Mouse (Mus musculus): ENCODE data around the gene Bicra. TPM values are rescaled to one million over a fixed set of nuclear protein-coding genes. Genes with fewer than 3 reads are reported as not detected.

Bicra gene
- polyA plus RNA-seq, 2 experiments = 0.83 to 1.8 TPM

DNA sequence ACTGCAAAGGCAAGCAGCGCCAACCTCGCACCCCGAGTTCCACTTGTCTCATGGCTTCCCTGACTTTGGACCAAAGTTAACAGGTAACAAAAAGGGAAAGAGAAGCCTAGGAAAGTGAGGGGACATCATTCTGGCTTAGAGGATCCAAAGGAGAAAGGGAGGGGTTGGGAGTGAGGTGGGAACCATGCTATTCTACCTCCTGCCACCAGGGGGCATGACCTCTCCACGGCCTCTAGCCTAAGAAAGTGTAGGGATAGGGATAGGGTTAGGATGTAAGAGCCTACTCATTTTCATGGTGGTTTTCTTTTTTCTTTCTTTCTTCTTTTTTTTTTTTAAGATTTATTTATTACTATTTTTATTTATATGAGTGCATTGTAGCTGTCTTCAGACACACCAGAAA lies 71.8 kb downstream of the Bicra start:
- Histone ChIP-seq H3K4me3 (ENCODE audit: insufficient read depth in 1 of 2, low read depth in 2 of 2, low read length in 2 of 2) (no peak overlapping the region), H3K9me3 (ENCODE audit: control insufficient read depth, low read length) (no peaks in the 10 kb centered on the region), H3K4me1 (replicated peaks; ENCODE audit: control insufficient read depth in 2 of 2, insufficient read depth in 2 of 2, low read length in 1 of 2) (no peaks in the 10 kb centered on the region), H3K27ac (no peak overlapping the region), H3K9ac (replicated peaks) (no peak overlapping the region), H3K27me3 (ENCODE audit: control insufficient read depth, insufficient read depth, low read length) (no peaks in the 10 kb centered on the region), H3K4me2 (ENCODE audit: low read depth) (no peak overlapping the region), H3K36me3 (replicated peaks; ENCODE audit: control insufficient read depth, insufficient read depth, low read depth) (peaks cover 7% of the 10 kb centered on the region; the same call in 1 of the 2 replicates)
- 65% methylated on average over 4 of the region's 4 CpGs for WGBS (ENCODE audit: insufficient replicate concordance)
- TF ChIP-seq CTCF (IDR thresholded peaks at IDR 0.05; ENCODE audit: low read depth) (peak; percentile 93), EP300 (IDR thresholded peaks at IDR 0.05; ENCODE audit: low read depth) (no peak)
- ATAC-seq (ENCODE audit: insufficient read depth) (peak; percentile 47; the same call in 1 of the 2 replicates), DNase-seq (ENCODE audit: low read depth in 3 of 3, low spot score in 3 of 3) (peak in 1 of 3 experiments; percentile 17)

DNA sequence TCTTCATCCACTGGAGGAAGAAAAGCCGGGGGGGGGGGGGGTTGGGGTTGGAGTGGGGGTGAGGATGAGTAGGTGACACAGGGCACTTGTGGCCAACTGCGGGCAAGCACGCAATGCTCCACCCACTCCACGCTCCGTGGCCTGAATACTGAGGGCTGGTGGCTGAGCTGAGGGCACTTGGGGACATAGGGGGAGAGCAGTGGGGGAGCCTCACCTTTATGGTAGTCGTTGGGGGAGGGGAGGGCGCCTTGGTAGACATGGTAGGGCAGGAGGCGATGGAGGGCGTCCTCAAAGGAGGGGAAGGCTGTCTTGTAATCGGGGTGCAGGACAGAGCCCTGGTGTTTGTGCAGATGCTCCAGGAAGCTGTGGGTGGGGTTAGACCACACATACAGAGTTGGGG lies 72.3 kb downstream of the Bicra start:
- Histone ChIP-seq H3K4me2 (ENCODE audit: low read depth) (no peak overlapping the region), H3K36me3 (replicated peaks; ENCODE audit: control insufficient read depth, insufficient read depth, low read depth) (peaks cover 7% of the 10 kb centered on the region; the same call in 1 of the 2 replicates), H3K27ac (no peak overlapping the region), H3K27me3 (ENCODE audit: control insufficient read depth, insufficient read depth, low read length) (no peaks in the 10 kb centered on the region), H3K9me3 (ENCODE audit: control insufficient read depth, low read length) (no peaks in the 10 kb centered on the region), H3K4me1 (replicated peaks; ENCODE audit: control insufficient read depth in 2 of 2, insufficient read depth in 2 of 2, low read length in 1 of 2) (no peaks in the 10 kb centered on the region), H3K4me3 (ENCODE audit: insufficient read depth in 1 of 2, low read depth in 2 of 2, low read length in 2 of 2) (no peak overlapping the region), H3K9ac (replicated peaks) (no peak overlapping the region)
- TF ChIP-seq EP300 (IDR thresholded peaks at IDR 0.05; ENCODE audit: low read depth) = no peak
- TF ChIP-seq CTCF (IDR thresholded peaks at IDR 0.05; ENCODE audit: low read depth) = no peak
- DNase-seq (ENCODE audit: low read depth in 3 of 3, low spot score in 3 of 3) (no peak), ATAC-seq (ENCODE audit: insufficient read depth) (no peak)
- 85% methylated on average over 10 of the region's 10 CpGs for WGBS (ENCODE audit: insufficient replicate concordance)

DNA sequence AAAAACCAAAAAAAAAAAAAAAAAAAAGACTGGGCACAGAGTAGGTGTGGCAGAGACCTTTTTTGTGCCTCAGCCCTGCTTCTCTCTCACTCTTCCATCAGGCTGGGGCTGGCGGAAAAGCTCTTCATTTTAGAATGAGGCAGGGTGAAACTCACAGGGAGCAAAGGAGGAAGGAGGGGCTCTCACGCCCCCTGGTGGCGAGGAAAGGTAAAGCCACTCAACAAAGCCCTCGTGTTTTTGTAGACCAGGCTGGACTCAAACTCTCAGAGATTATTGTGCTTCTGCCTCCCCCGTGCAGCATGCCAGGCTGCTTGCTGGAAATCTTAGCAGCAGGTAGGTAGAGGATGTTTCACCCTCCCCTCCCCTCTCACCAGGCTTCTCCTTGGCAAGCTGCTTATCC lies 73.0 kb downstream of the Bicra start:
- DNase-seq (ENCODE audit: low read depth in 3 of 3, low spot score in 3 of 3) (peak in 1 of 3 experiments; percentile 33), ATAC-seq (ENCODE audit: insufficient read depth) (no peak)
- TF ChIP-seq EP300 (IDR thresholded peaks at IDR 0.05; ENCODE audit: low read depth) = no peak
- peak; percentile 91 for TF ChIP-seq CTCF (IDR thresholded peaks at IDR 0.05; ENCODE audit: low read depth)
- Histone ChIP-seq H3K27me3 (ENCODE audit: control insufficient read depth, insufficient read depth, low read length) (no peaks in the 10 kb centered on the region), H3K27ac (no peak overlapping the region), H3K9me3 (ENCODE audit: control insufficient read depth, low read length) (no peaks in the 10 kb centered on the region), H3K9ac (replicated peaks) (no peak overlapping the region), H3K36me3 (replicated peaks; ENCODE audit: control insufficient read depth, insufficient read depth, low read depth) (peaks cover 7% of the 10 kb centered on the region; the same call in 1 of the 2 replicates), H3K4me3 (ENCODE audit: insufficient read depth in 1 of 2, low read depth in 2 of 2, low read length in 2 of 2) (no peak overlapping the region), H3K4me2 (ENCODE audit: low read depth) (no peak overlapping the region), H3K4me1 (replicated peaks; ENCODE audit: control insufficient read depth in 2 of 2, insufficient read depth in 2 of 2, low read length in 1 of 2) (no peaks in the 10 kb centered on the region)
- 27% methylated on average over 5 of the region's 5 CpGs for WGBS (ENCODE audit: insufficient replicate concordance)

DNA sequence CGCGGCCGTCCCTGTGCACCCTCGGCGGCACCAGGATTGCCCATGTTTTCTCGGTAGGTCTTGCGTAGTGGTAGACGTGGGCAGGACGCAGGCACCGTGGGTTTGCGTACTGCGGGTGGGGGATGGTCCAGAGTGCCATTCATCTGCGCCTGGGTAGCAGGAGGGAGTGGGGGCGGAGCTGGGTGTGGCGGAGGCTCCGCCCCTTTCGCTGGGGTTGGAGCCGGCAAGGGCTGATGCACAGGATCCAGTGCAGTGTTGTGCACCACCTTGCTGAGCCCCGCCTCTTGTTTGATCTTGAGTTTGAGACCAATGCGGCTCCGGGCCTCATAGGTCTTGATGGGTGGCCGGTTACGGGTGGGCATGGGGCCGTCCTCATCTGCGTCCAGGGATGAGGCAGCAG lies 75.5 kb downstream of the Bicra start:
- Histone ChIP-seq H3K4me3 (ENCODE audit: insufficient read depth in 1 of 2, low read depth in 2 of 2, low read length in 2 of 2) (no peak overlapping the region), H3K4me2 (ENCODE audit: low read depth) (no peak overlapping the region), H3K27me3 (ENCODE audit: control insufficient read depth, insufficient read depth, low read length) (no peaks in the 10 kb centered on the region), H3K36me3 (replicated peaks; ENCODE audit: control insufficient read depth, insufficient read depth, low read depth) (peaks cover 7% of the 10 kb centered on the region; the same call in 1 of the 2 replicates), H3K27ac (no peak overlapping the region), H3K9ac (replicated peaks) (no peak overlapping the region), H3K4me1 (replicated peaks; ENCODE audit: control insufficient read depth in 2 of 2, insufficient read depth in 2 of 2, low read length in 1 of 2) (no peaks in the 10 kb centered on the region), H3K9me3 (ENCODE audit: control insufficient read depth, low read length) (no peaks in the 10 kb centered on the region)
- DNase-seq (ENCODE audit: low read depth in 3 of 3, low spot score in 3 of 3) (no peak), ATAC-seq (ENCODE audit: insufficient read depth) (no peak)
- WGBS (ENCODE audit: insufficient replicate concordance) = 81% methylated on average over 25 of the region's 25 CpGs
- TF ChIP-seq EP300 (IDR thresholded peaks at IDR 0.05; ENCODE audit: low read depth) (no peak), CTCF (IDR thresholded peaks at IDR 0.05; ENCODE audit: low read depth) (no peak)

DNA sequence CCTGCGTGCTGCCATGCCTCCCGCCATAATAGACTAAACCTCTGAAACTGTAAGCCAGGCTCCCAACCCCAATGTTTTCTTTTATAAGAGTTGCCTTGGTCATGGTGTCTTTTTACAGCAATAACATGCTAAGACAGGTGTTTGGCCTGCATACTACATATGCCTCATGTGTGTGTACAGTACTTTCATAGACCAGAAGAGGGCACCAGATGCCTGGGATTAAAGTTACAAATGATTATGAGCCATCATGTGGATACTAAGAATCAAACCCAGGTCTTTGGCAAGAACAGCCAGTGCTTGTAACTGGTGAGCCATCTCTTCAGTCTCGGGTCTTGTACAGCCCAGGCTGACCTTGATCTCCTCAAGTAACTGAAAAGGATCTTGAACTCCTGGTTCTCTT lies 78.0 kb downstream of the Bicra start:
- H3K27ac ChIP-seq = no peak overlapping the region
- DNase-seq (ENCODE audit: low read depth in 3 of 3, low spot score in 3 of 3) (no peak), ATAC-seq (ENCODE audit: insufficient read depth) (no peak)
- H3K9ac ChIP-seq (replicated peaks) = no peak overlapping the region
- H3K36me3 ChIP-seq (replicated peaks; ENCODE audit: control insufficient read depth, insufficient read depth, low read depth) = peaks cover 4% of the 10 kb centered on the region; the same call in 1 of the 2 replicates
- no peak overlapping the region for H3K4me2 ChIP-seq (ENCODE audit: low read depth)
- TF ChIP-seq CTCF (IDR thresholded peaks at IDR 0.05; ENCODE audit: low read depth) (peak; percentile 42), EP300 (IDR thresholded peaks at IDR 0.05; ENCODE audit: low read depth) (no peak)
- 64% methylated on average over 3 of the region's 3 CpGs for whole genome bisulfite sequencing (ENCODE audit: insufficient replicate concordance)
- no peaks in the 10 kb centered on the region for H3K27me3 ChIP-seq (ENCODE audit: control insufficient read depth, insufficient read depth, low read length)
- H3K4me3 ChIP-seq (ENCODE audit: insufficient read depth in 1 of 2, low read depth in 2 of 2, low read length in 2 of 2) = no peak overlapping the region
- H3K4me1 ChIP-seq (replicated peaks; ENCODE audit: control insufficient read depth in 2 of 2, insufficient read depth in 2 of 2, low read length in 1 of 2) = no peaks in the 10 kb centered on the region
- H3K9me3 ChIP-seq (ENCODE audit: control insufficient read depth, low read length) = no peaks in the 10 kb centered on the region

Measured in liver, embryonic 14.5 days (tissue).